Mouse (Mus musculus): ENCODE results near the gene Ctnnb1. TPM values are rescaled to one million over a fixed set of nuclear protein-coding genes. Genes with fewer than 3 reads are reported as not detected.

Gene Ctnnb1
- polyA plus RNA-seq, 1 experiment from 2014 or later: 284 TPM

- H3K4me2 ChIP-seq: no peak overlapping the region
- H3K9me3 ChIP-seq (replicated peaks): no peaks in the 10 kb centered on the region
- no peak overlapping the region for H3K27ac ChIP-seq
- no peaks in the 10 kb centered on the region for H3K36me3 ChIP-seq
- H3K9ac ChIP-seq: no peak overlapping the region
- peaks cover 40% of the 10 kb centered on the region for H3K4me1 ChIP-seq (replicated peaks)
- ATAC-seq (replicated peaks; ENCODE audit: insufficient number of reproducible peaks, insufficient read depth, low FRiP score, low read depth): no peak
- WGBS: 92% methylated on average over 5 of the region's 5 CpGs
- H3K27me3 ChIP-seq: no peaks in the 10 kb centered on the region
- no peak overlapping the region for H3K4me3 ChIP-seq
Observed at GRCm38 (mm10) chr9:120985009-120985408, 56.0 kb downstream of the Ctnnb1 start.

GRCm38 (mm10) chr9:120985524-120985923 lies 56.5 kb downstream of the Ctnnb1 start:
- no peak for ATAC-seq (replicated peaks; ENCODE audit: insufficient number of reproducible peaks, insufficient read depth, low FRiP score, low read depth)
- 94% methylated on average over 5 of the region's 5 CpGs for WGBS
- peaks cover 40% of the 10 kb centered on the region for H3K4me1 ChIP-seq (replicated peaks)

GRCm38 (mm10) chr9:120986255-120986654 lies 57.2 kb downstream of the Ctnnb1 start:
- H3K9me3 ChIP-seq (replicated peaks): no peaks in the 10 kb centered on the region
- peaks cover 40% of the 10 kb centered on the region for H3K4me1 ChIP-seq (replicated peaks)
- no peak overlapping the region for H3K4me2 ChIP-seq
- no peaks in the 10 kb centered on the region for H3K27me3 ChIP-seq
- ATAC-seq (replicated peaks; ENCODE audit: insufficient number of reproducible peaks, insufficient read depth, low FRiP score, low read depth): no peak
- no peak overlapping the region for H3K27ac ChIP-seq
- WGBS: 77% methylated on average over 3 of the region's 3 CpGs
- no peaks in the 10 kb centered on the region for H3K36me3 ChIP-seq
- H3K9ac ChIP-seq: no peak overlapping the region
- no peak overlapping the region for H3K4me3 ChIP-seq

More at GRCm38 (mm10) chr9:120985524-120985923, 56.5 kb downstream of the Ctnnb1 start:
- Histone ChIP-seq H3K27ac (no peak overlapping the region), H3K9me3 (replicated peaks) (no peaks in the 10 kb centered on the region), H3K9ac (no peak overlapping the region), H3K4me3 (no peak overlapping the region), H3K36me3 (no peaks in the 10 kb centered on the region), H3K4me2 (no peak overlapping the region), H3K27me3 (no peaks in the 10 kb centered on the region)

GRCm38 (mm10) chr9:120986994-120987393 lies 58.0 kb downstream of the Ctnnb1 start:
- H3K9me3 ChIP-seq (replicated peaks): no peaks in the 10 kb centered on the region
- ATAC-seq (replicated peaks; ENCODE audit: insufficient number of reproducible peaks, insufficient read depth, low FRiP score, low read depth): no peak; the same call in 1 of the 2 replicates
- peaks cover 40% of the 10 kb centered on the region for H3K4me1 ChIP-seq (replicated peaks)
- no peak overlapping the region for H3K4me3 ChIP-seq
- peak overlapping the region; percentile 36 for H3K27ac ChIP-seq
- no peak overlapping the region for H3K4me2 ChIP-seq
- no peaks in the 10 kb centered on the region for H3K27me3 ChIP-seq
- WGBS: 34% methylated on average over 4 of the region's 4 CpGs
- H3K9ac ChIP-seq: no peak overlapping the region
- H3K36me3 ChIP-seq: no peaks in the 10 kb centered on the region

- peak; percentile 63 for ATAC-seq (replicated peaks; ENCODE audit: insufficient number of reproducible peaks, insufficient read depth, low FRiP score, low read depth)
- H3K9ac ChIP-seq: 0 out of 2 replicates have a peak overlapping the region, but pooled peaks have one; percentile 19
- no peaks in the 10 kb centered on the region for H3K36me3 ChIP-seq
- H3K4me3 ChIP-seq: no peak overlapping the region
- 41% methylated on average over 9 of the region's 9 CpGs for WGBS
- peaks cover 40% of the 10 kb centered on the region for H3K4me1 ChIP-seq (replicated peaks)
- H3K27me3 ChIP-seq: no peaks in the 10 kb centered on the region
- H3K4me2 ChIP-seq: peak overlapping the region; percentile 44
- no peaks in the 10 kb centered on the region for H3K9me3 ChIP-seq (replicated peaks)
- H3K27ac ChIP-seq: 0 out of 2 replicates have a peak overlapping the region, but pooled peaks have one; percentile 11
Observed at GRCm38 (mm10) chr9:120988088-120988487, 59.1 kb downstream of the Ctnnb1 start.

- Histone ChIP-seq H3K36me3 (no peaks in the 10 kb centered on the region), H3K4me2 (no peak overlapping the region), H3K4me1 (replicated peaks) (peaks cover 43% of the 10 kb centered on the region), H3K27ac (no peak overlapping the region), H3K4me3 (no peak overlapping the region), H3K9ac (no peak overlapping the region), H3K9me3 (replicated peaks) (no peaks in the 10 kb centered on the region), H3K27me3 (no peaks in the 10 kb centered on the region)
- ATAC-seq (replicated peaks; ENCODE audit: insufficient number of reproducible peaks, insufficient read depth, low FRiP score, low read depth): no peak
- 68% methylated on average over 15 of the region's 15 CpGs for WGBS
Observed at GRCm38 (mm10) chr9:120989806-120990700, 61.0 kb downstream of the Ctnnb1 start.

GRCm38 (mm10) chr9:120991801-120992200 lies 62.8 kb downstream of the Ctnnb1 start:
- Histone ChIP-seq H3K4me3 (no peak overlapping the region), H3K4me1 (replicated peaks) (peaks cover 35% of the 10 kb centered on the region), H3K36me3 (no peaks in the 10 kb centered on the region), H3K27ac (no peak overlapping the region), H3K27me3 (no peaks in the 10 kb centered on the region), H3K9ac (no peak overlapping the region), H3K9me3 (replicated peaks) (no peaks in the 10 kb centered on the region), H3K4me2 (no peak overlapping the region)
- ATAC-seq (replicated peaks; ENCODE audit: insufficient number of reproducible peaks, insufficient read depth, low FRiP score, low read depth): no peak
- 80% methylated on average over 2 of the region's 2 CpGs for WGBS

- Histone ChIP-seq H3K27me3 (no peaks in the 10 kb centered on the region), H3K4me1 (replicated peaks) (peaks cover 27% of the 10 kb centered on the region), H3K9me3 (replicated peaks) (no peaks in the 10 kb centered on the region), H3K27ac (no peak overlapping the region), H3K4me3 (no peak overlapping the region), H3K36me3 (no peaks in the 10 kb centered on the region), H3K4me2 (no peak overlapping the region), H3K9ac (no peak overlapping the region)
- 75% methylated on average over 10 of the region's 10 CpGs for whole genome bisulfite sequencing
- ATAC-seq (replicated peaks; ENCODE audit: insufficient number of reproducible peaks, insufficient read depth, low FRiP score, low read depth): no peak
Observed at GRCm38 (mm10) chr9:120993004-120993403, 64.0 kb downstream of the Ctnnb1 start.

- H3K4me2 ChIP-seq: no peak overlapping the region
- no peak overlapping the region for H3K27ac ChIP-seq
- 65% methylated on average over 15 of the region's 15 CpGs for WGBS
- no peaks in the 10 kb centered on the region for H3K36me3 ChIP-seq
- ATAC-seq (replicated peaks; ENCODE audit: insufficient number of reproducible peaks, insufficient read depth, low FRiP score, low read depth): 0 out of 2 replicates have a peak, but pooled peaks have one; percentile 47
- H3K4me3 ChIP-seq: no peak overlapping the region
- peaks cover 19% of the 10 kb centered on the region for H3K4me1 ChIP-seq (replicated peaks)
- no peak overlapping the region for H3K9ac ChIP-seq
- H3K9me3 ChIP-seq (replicated peaks): no peaks in the 10 kb centered on the region
- H3K27me3 ChIP-seq: no peaks in the 10 kb centered on the region
Observed at GRCm38 (mm10) chr9:120994223-120995155, 65.5 kb downstream of the Ctnnb1 start.

GRCm38 (mm10) chr9:120998696-120999095 lies 69.7 kb downstream of the Ctnnb1 start:
- no peaks in the 10 kb centered on the region for H3K36me3 ChIP-seq
- no peak overlapping the region for H3K4me2 ChIP-seq
- H3K9me3 ChIP-seq (replicated peaks): no peaks in the 10 kb centered on the region
- no peak overlapping the region for H3K27ac ChIP-seq
- no peak overlapping the region for H3K9ac ChIP-seq
- H3K4me1 ChIP-seq (replicated peaks): peaks cover 35% of the 10 kb centered on the region
- ATAC-seq (replicated peaks; ENCODE audit: insufficient number of reproducible peaks, insufficient read depth, low FRiP score, low read depth): no peak
- no peaks in the 10 kb centered on the region for H3K27me3 ChIP-seq
- no peak overlapping the region for H3K4me3 ChIP-seq
- 66% methylated on average over 11 of the region's 11 CpGs for WGBS
